Mouse (Mus musculus) kidney, adult 9 months (tissue): Measurements from ENCODE around the gene Gnat2.

Source experiments
- DNase-seq: peaks from one replicate; pipeline ENCODE4 v3.0.0; 2022

Gene Gnat2

DNA sequence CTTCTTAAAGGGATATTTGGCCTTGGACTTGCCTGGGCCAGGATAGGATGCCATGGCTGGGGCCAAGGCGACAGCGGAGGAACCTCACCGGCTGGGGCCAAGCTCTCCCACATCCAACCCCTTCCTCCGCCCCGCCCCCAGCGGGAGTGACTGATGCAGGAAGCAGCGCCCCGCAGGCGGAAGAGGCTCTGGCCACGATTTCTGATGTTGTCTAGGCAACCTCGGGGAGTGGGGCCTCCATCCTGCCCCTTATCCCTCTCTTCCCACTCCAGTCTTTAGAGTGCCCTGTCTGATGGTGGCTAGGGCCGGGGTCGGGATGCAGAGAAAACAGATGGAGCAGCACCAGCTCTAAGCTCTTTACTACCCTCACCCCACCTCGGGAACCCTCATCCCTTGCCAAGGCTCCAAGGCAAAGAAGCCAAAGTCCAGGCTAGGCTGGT lies 7.3 kb upstream of the Gnat2 start:
- DNase-seq = peak; percentile 94

GRCm38 (mm10) chr3:108085721-108086469 lies 6.7 kb upstream of the Gnat2 start:
- DNase-seq = peak; percentile 91

DNA sequence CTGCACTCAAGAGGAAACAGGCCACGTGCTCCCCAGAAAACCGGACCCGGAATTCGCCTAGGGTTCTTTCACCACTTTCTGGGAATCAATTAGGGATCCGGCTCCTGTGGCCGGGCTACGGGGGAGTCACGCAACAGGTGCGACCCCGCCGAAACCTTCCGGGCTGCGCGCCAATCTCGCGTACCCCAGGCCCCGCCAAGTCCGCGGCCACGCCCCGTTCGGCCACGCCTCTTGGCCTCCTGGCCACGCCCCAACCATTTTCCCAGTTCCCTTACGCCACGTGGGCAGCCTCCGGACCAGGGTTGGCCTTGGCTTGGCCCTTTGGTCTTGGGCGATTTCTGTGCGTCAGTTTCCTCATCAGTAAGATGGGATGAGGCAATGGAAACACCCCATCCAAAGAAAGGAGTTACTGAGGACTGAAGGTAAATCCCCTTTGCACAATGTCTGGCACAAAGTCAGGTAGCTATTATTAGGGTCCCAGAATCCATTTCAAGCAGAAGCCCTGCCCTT lies 6.1 kb upstream of the Gnat2 start, which contains the start of gene Ampd2:
Ampd2 (minus strand) TSS at position 182 of the 510 bp plus-strand sequence.
- peak; percentile 91 for DNase-seq

DNA sequence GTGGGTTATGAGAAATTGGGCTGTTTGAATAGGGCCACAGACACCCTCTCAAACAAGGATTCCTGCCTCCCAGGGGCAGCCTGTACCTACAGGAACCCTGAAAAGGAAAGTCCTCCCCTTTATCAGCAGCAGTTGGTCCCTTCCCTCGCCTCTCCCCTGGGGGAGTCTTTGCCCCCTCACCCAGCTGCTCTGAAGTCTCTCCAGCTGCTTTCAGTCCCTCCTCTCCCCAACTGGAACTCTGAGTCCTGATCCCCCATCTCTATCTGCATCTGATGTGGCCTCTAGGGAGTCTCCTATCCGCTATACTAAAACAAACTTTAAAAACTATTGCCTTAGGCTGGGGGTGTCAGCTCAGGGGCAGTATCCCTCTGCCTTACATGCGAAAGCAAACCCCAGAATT lies 5.3 kb upstream of the Gnat2 start:
- no peak for DNase-seq

DNA sequence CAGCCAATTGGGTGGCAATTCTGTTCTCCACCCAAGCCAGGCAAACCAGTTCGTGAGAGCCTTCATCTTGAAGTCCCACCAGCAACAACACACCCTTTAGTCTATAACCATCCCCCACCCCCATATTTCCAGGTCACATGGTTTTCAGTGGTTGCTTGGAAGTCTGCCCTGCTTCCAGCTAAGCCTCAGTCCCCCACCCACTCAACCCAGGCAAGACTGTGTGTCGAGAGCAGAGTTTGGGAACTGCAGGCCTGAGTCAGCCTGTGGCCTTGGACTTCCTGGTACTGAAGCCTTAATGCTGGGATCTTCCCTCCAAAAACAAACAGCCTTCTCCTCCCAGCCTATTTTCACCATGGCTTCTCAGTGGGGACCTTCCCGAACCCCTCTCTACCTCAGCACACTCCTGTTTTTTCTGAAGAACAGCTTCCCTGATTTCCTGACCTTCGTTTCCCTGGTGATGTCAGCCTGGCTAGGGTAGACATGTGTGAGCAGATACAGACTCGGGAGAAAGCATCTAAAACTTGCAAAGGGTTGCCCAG lies 3.7 kb upstream of the Gnat2 start:
- DNase-seq = no peak

GRCm38 (mm10) chr3:108089916-108090315 lies 2.7 kb upstream of the Gnat2 start:
- DNase-seq = no peak

DNA sequence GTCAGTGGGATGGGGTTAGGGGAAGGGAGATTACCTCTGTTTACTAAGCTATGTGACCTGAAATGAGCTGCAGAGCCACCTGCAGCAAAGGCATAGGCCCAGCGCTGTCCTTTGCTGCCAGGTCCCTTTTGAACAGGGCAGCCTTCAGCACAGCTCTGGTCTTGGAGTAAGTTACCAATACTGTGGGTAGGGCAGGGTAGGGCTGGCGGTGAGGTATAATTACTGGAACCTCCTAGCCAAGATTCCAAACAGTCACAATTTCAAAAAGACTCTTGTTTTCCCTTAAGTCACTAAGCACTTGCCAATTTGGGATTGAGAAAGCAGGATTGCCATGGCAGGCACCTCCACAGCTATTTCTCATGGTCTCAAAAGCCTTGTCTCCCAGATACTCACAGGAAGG lies 2.0 kb upstream of the Gnat2 start:
- no peak for DNase-seq

GRCm38 (mm10) chr3:108092030-108092429 lies 559 bp upstream of the Gnat2 start:
- DNase-seq = no peak

DNA sequence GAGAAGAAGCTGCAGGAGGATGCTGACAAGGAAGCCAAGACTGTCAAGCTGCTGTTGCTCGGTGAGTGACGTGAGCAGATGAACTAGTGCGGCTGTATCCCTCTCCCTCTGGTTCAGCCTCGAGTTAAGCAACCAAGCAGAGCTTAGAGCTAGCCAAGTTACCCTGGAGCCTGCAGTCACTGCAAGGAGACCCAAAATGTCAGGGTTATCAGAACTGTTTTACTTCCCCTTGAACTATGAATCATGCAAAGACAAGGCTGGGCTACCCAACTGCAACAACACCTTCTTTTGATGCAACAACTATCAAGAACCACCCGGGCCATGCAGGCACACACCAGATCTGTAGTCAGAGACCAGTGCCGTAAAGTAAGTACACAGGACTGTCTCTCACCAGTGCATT lies 717 bp downstream of the Gnat2 start:
- DNase-seq = no peak

DNA sequence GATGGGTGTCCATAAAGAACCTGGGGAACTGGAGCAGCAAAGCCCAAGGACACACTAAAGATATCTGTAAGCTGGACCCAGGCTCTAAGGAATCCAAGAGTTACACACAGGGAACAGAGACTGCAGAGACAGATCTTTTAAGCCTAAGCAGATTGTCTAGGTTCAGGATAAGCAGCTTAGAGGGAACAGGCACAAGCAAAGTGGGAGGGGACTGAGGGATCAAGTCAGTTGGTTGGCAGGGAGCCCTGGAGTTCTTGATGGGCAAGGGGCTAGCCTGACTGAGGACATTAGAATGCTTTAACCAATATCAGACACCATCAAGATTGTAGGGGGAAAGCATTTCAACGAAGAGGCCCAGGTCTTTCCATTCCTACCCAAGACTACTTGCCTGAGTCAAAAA lies 1.6 kb downstream of the Gnat2 start:
- no peak for DNase-seq

- DNase-seq = no peak
Observed at GRCm38 (mm10) chr3:108094976-108095760, 2.6 kb downstream of the Gnat2 start.

DNA sequence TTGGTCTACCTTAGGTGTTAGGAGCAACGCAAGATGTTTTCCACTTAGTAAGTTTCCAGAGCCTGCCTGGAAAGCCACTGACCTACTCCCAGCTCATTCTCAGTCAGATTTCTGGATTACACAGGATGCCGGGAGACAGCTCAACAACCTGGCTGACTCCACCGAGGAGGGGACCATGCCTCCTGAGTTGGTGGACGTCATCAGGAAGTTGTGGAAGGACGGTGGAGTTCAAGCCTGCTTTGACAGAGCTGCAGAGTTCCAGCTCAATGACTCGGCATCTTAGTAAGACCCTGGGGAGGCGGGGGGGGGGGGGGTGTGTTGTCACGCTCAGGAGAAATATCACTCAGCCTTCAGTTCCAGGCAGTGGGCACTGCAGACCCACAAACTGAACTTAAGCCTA lies 3.6 kb downstream of the Gnat2 start:
- DNase-seq = no peak

DNA sequence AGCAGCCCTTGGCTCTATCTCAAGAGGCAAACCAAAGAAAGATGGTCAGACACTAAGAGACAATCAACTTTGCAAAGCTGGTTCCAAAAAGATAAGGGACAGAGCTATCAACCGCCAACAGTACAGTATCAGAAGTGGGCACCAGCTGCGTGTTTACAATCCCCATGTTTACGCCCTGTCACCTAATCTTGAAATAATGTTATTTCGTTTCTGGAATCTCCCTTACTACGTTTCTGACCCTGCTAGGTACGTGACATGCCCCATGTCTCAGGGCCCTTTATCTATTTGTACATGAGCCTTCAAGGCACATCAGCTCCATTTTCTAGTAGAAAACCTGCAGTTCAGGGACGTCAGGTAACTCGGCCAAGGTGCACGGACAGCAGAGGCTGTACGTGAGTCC lies 4.1 kb downstream of the Gnat2 start:
- no peak for DNase-seq

GRCm38 (mm10) chr3:108097656-108098055 lies 5.1 kb downstream of the Gnat2 start:
- DNase-seq = no peak

GRCm38 (mm10) chr3:108098316-108098715 lies 5.7 kb downstream of the Gnat2 start:
- DNase-seq = no peak

GRCm38 (mm10) chr3:108101594-108101993 lies 9.0 kb downstream of the Gnat2 start:
- no peak for DNase-seq

GRCm38 (mm10) chr3:108102075-108102474 lies 9.5 kb downstream of the Gnat2 start:
- DNase-seq = no peak

DNA sequence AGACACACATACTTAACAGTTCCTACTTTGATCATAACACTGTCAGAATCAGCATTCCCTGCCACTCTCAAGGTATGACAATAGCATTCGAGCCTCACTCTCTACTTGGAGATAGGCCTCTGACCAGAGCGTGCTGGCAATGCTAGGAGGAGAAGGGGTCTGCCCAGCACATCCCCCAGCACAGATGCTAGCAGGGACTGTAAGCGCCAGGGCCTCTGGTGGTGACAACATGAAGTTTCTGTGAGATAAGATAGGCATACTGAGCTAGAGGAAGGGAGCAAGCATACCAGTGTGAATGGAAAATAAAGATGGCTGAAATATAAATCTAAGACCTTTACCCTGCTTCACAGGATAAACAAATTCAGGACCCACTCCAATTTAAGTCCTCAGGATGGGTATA lies 12.7 kb downstream of the Gnat2 start:
- no peak for DNase-seq

- no peak for DNase-seq
Observed at GRCm38 (mm10) chr3:108111320-108111719, 18.7 kb downstream of the Gnat2 start.

- no peak for DNase-seq
Observed at GRCm38 (mm10) chr3:108112246-108112645, 19.7 kb downstream of the Gnat2 start.

GRCm38 (mm10) chr3:108112666-108113065 lies 20.1 kb downstream of the Gnat2 start:
- no peak for DNase-seq

- peak; percentile 23 for DNase-seq
Observed at GRCm38 (mm10) chr3:108113591-108114289, 21.2 kb downstream of the Gnat2 start.

DNA sequence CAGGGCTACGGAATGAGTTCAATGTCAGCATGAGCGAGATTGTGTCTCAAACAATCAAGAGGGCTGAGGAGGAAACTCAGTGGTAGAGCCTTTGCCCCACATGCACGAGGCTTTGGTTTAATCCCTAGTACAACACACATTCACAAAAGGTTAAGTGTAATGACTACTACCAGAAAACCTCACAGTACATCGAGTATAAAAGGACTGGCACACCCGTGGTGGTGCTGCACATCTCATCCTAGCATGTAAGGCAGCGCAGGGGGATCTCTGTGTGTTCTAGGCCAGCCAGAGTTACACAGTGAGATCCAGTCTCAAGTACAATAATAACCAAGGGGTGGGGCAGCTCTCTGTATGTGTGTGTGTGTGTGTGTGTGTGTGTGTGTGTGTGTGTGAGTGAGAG lies 24.9 kb downstream of the Gnat2 start:
- no peak for DNase-seq
